Comparison of ENCODE assay signal across 24 mouse cellular contexts in genomic region chr4:67194425-67194824, GRCm38 (mm10).
DNase-seq lines count a peak whose midpoint lies in the region; ATAC-seq and TF ChIP-seq lines count a peak whose summit lies in the region.
"Had no signal": no experiment of that assay in that cellular context is flagged by ENCODE, and none has a peak within 500 bp of the region (broad histone marks: within the 10 kb centered on the region; RNA-seq: fewer than 3 reads in every experiment).

No protein-coding gene starts in this region.

- H3K4me3 ChIP-seq in limb, embryonic 14.5 days (replicated peaks; ENCODE audit: low read length), result no peak overlapping the region
- no peak overlapping the region for H3K4me3 ChIP-seq in limb, embryonic 10.5 days
- no peak overlapping the region for H3K4me3 ChIP-seq in CH12.LX (replicated peaks in 1 of 3; ENCODE audit: low read depth in 2 of 3, low read length in 2 of 3, poor library complexity in 1 of 3)
- no peak overlapping the region for H3K4me3 ChIP-seq in ES-E14 (ENCODE audit: insufficient read depth in 1 of 2, low read depth in 1 of 2, low read length in 2 of 2, poor library complexity in 1 of 2, severe bottlenecking in 1 of 2)
- no peak overlapping the region for H3K4me3 ChIP-seq in MEL (ENCODE audit: control insufficient read depth in 1 of 2, insufficient read depth in 1 of 2, low read depth in 2 of 2, low read length in 2 of 2)
- H3K4me3 ChIP-seq in liver, postnatal 0 days (ENCODE audit: low read depth, low read length), result no peak overlapping the region
- H3K4me3 ChIP-seq in forebrain, embryonic 15.5 days, result no peak overlapping the region

- H3K9ac ChIP-seq in limb, embryonic 14.5 days (ENCODE audit: low read depth, low read length, severe bottlenecking), result no peak overlapping the region
- H3K9ac ChIP-seq in CH12.LX (ENCODE audit: insufficient read depth, low read depth) (no peak overlapping the region), ES-E14 (ENCODE audit: insufficient read depth, low read depth, low read length, poor library complexity, severe bottlenecking) (no peak overlapping the region), MEL (ENCODE audit: control insufficient read depth, low read depth, low read length, poor library complexity, severe bottlenecking) (no peak overlapping the region)
- H3K9ac ChIP-seq in liver, postnatal 0 days (replicated peaks), result no peak overlapping the region
- H3K9ac ChIP-seq in forebrain, embryonic 15.5 days (replicated peaks), result no peak overlapping the region

- TF ChIP-seq EP300 in CH12.LX (IDR thresholded peaks at IDR 0.05; ENCODE audit: low read length) (no peak), MEL (IDR thresholded peaks at IDR 0.05; ENCODE audit: low read depth in 1 of 2, low read length in 2 of 2) (no peak)
- no peak for TF ChIP-seq EP300 in liver, postnatal 0 days (IDR thresholded peaks at IDR 0.05; ENCODE audit: low read depth)

- 46% methylated on average over 4 of the region's 4 CpGs for WGBS in limb, embryonic 14.5 days
- 78% methylated on average over 4 of the region's 4 CpGs for WGBS in limb, embryonic 10.5 days
- WGBS in liver, postnatal 0 days (ENCODE audit: insufficient replicate concordance), result 71% methylated on average over 4 of the region's 4 CpGs
- WGBS in forebrain, embryonic 15.5 days, result 85% methylated on average over 4 of the region's 4 CpGs

- TF ChIP-seq CTCF in CH12.LX (conservative IDR thresholded peaks at IDR 0.05 in 1 of 2, IDR thresholded peaks at IDR 0.05 in 1 of 2; ENCODE audit: low read depth in 2 of 2, low read length in 2 of 2) (no peak), MEL (IDR thresholded peaks at IDR 0.05 in 2 of 3, conservative IDR thresholded peaks at IDR 0.05 in 1 of 3; ENCODE audit: control insufficient read depth in 1 of 3, insufficient read depth in 1 of 3, low read depth in 2 of 3, low read length in 3 of 3, poor library complexity in 1 of 3, severe bottlenecking in 1 of 3) (no peak)
- TF ChIP-seq CTCF in liver, postnatal 0 days (IDR thresholded peaks at IDR 0.05; ENCODE audit: low read depth), result no peak

- TF ChIP-seq RAD21 in CH12.LX (IDR thresholded peaks at IDR 0.05; ENCODE audit: low read depth, low read length) (no peak), MEL (IDR thresholded peaks at IDR 0.05; ENCODE audit: low read depth, low read length) (no peak)

- H3K9me3 ChIP-seq in limb, embryonic 14.5 days (ENCODE audit: control insufficient read depth, low read length), result no peaks in the 10 kb centered on the region
- H3K9me3 ChIP-seq in limb, embryonic 10.5 days (replicated peaks), result no peaks in the 10 kb centered on the region
- H3K9me3 ChIP-seq in CH12.LX (replicated peaks; ENCODE audit: low read length), result peaks cover 8% of the 10 kb centered on the region
- H3K9me3 ChIP-seq in ES-E14 (ENCODE audit: control insufficient read depth, insufficient read depth, low read depth, low read length), result no peaks in the 10 kb centered on the region
- H3K9me3 ChIP-seq in MEL (replicated peaks; ENCODE audit: insufficient read depth, low read length), result no peaks in the 10 kb centered on the region
- H3K9me3 ChIP-seq in liver, postnatal 0 days (ENCODE audit: low read length), result no peaks in the 10 kb centered on the region
- H3K9me3 ChIP-seq in forebrain, embryonic 15.5 days, result no peaks in the 10 kb centered on the region
- H3K9me3 ChIP-seq: G1E had no signal

- no peaks in the 10 kb centered on the region for H3K36me3 ChIP-seq in limb, embryonic 14.5 days (ENCODE audit: control insufficient read depth, insufficient read depth, low read length)
- no peaks in the 10 kb centered on the region for H3K36me3 ChIP-seq in limb, embryonic 10.5 days
- no peaks in the 10 kb centered on the region for H3K36me3 ChIP-seq in CH12.LX (replicated peaks in 1 of 2; ENCODE audit: control insufficient read depth in 1 of 2, insufficient read depth in 1 of 2, low read length in 1 of 2)
- no peaks in the 10 kb centered on the region for H3K36me3 ChIP-seq in ES-E14 (ENCODE audit: control insufficient read depth, insufficient read depth, low read length, poor library complexity, severe bottlenecking)
- H3K36me3 ChIP-seq in MEL (ENCODE audit: control insufficient read depth in 1 of 2, insufficient read depth in 2 of 2, low read length in 2 of 2), result no peaks in the 10 kb centered on the region
- no peaks in the 10 kb centered on the region for H3K36me3 ChIP-seq in liver, postnatal 0 days (replicated peaks; ENCODE audit: insufficient read depth, low read length)
- no peaks in the 10 kb centered on the region for H3K36me3 ChIP-seq in forebrain, embryonic 15.5 days
- H3K36me3 ChIP-seq: G1E had no signal

- H3K4me2 ChIP-seq in limb, embryonic 14.5 days (replicated peaks; ENCODE audit: low read depth, low read length, severe bottlenecking), result no peak overlapping the region
- no peak overlapping the region for H3K4me2 ChIP-seq in CH12.LX (ENCODE audit: insufficient read depth, low read depth, poor library complexity, severe bottlenecking)
- no peak overlapping the region for H3K4me2 ChIP-seq in liver, postnatal 0 days (ENCODE audit: low read depth, low read length)
- H3K4me2 ChIP-seq in forebrain, embryonic 15.5 days (replicated peaks), result no peak overlapping the region

- no peaks in the 10 kb centered on the region for H3K27me3 ChIP-seq in limb, embryonic 14.5 days (ENCODE audit: control insufficient read depth, insufficient read depth, low read length)
- H3K27me3 ChIP-seq in limb, embryonic 10.5 days (ENCODE audit: low read depth, poor library complexity, severe bottlenecking), result no peaks in the 10 kb centered on the region
- H3K27me3 ChIP-seq in CH12.LX (replicated peaks) (no peaks in the 10 kb centered on the region), MEL (ENCODE audit: control insufficient read depth in 1 of 2, insufficient read depth in 2 of 2, low read length in 2 of 2) (no peaks in the 10 kb centered on the region)
- no peaks in the 10 kb centered on the region for H3K27me3 ChIP-seq in liver, postnatal 0 days (ENCODE audit: insufficient read depth, low read length)
- H3K27me3 ChIP-seq in forebrain, embryonic 15.5 days, result no peaks in the 10 kb centered on the region
- H3K27me3 ChIP-seq: Patski had no signal

- H3K27ac ChIP-seq in limb, embryonic 14.5 days (replicated peaks; ENCODE audit: low read depth, low read length), result no peak overlapping the region
- H3K27ac ChIP-seq in limb, embryonic 10.5 days, result no peak overlapping the region
- H3K27ac ChIP-seq in CH12.LX (ENCODE audit: insufficient read depth, low read depth) (no peak overlapping the region), ES-E14 (ENCODE audit: insufficient read depth, low read depth, low read length, poor library complexity, severe bottlenecking) (no peak overlapping the region), MEL (ENCODE audit: control insufficient read depth, low read depth, low read length) (no peak overlapping the region)
- H3K27ac ChIP-seq in liver, postnatal 0 days (ENCODE audit: low read depth), result no peak overlapping the region
- no peak overlapping the region for H3K27ac ChIP-seq in forebrain, embryonic 15.5 days (replicated peaks)

- no peak for TF ChIP-seq POLR2A in limb, embryonic 14.5 days (IDR thresholded peaks at IDR 0.05; ENCODE audit: borderline replicate concordance, extremely low read depth, insufficient read depth, insufficient read length)
- TF ChIP-seq POLR2A in CH12.LX (IDR thresholded peaks at IDR 0.05; ENCODE audit: low read depth, low read length) (no peak), MEL (IDR thresholded peaks at IDR 0.05; ENCODE audit: control insufficient read depth in 1 of 2, insufficient read depth in 1 of 2, low read depth in 1 of 2, low read length in 2 of 2, poor library complexity in 1 of 2) (no peak)

- in situ Hi-C loops in CH12.LX (cut with MboI; ENCODE audit: low pct_ligation_motif_present, low pct_unique_long_range_greater_than_20kb, low sequenced_read_pairs), result no loop called here
- in situ Hi-C loops in ES-E14 (cut with MboI; ENCODE audit: low sequenced_read_pairs in 2 of 2, unreplicated experiment in 2 of 2), result no loop called here

- dilution Hi-C loops in CH12.LX (cut with MboI; ENCODE audit: extremely low pct_ligation_motif_present, extremely low pct_unique_long_range_greater_than_20kb, low sequenced_read_pairs), result no loop called here

- H3K79me2 ChIP-seq in CH12.LX (replicated peaks; ENCODE audit: control insufficient read depth, extremely low read depth, insufficient read depth, poor library complexity, severe bottlenecking) (no peaks in the 10 kb centered on the region), MEL (ENCODE audit: control insufficient read depth, insufficient read depth, low read length, poor library complexity) (no peaks in the 10 kb centered on the region)

- H3K4me1 ChIP-seq in limb, embryonic 14.5 days (ENCODE audit: control insufficient read depth, insufficient read depth, low read length), result no peaks in the 10 kb centered on the region
- H3K4me1 ChIP-seq in limb, embryonic 10.5 days, result no peaks in the 10 kb centered on the region
- H3K4me1 ChIP-seq in CH12.LX (ENCODE audit: control insufficient read depth in 1 of 2, insufficient read depth in 2 of 2) (no peaks in the 10 kb centered on the region), ES-E14 (ENCODE audit: control insufficient read depth in 2 of 2, insufficient read depth in 2 of 2, low read length in 2 of 2, poor library complexity in 1 of 2) (no peaks in the 10 kb centered on the region), MEL (ENCODE audit: control insufficient read depth in 1 of 2, insufficient read depth in 2 of 2, low read length in 2 of 2) (no peaks in the 10 kb centered on the region)
- no peaks in the 10 kb centered on the region for H3K4me1 ChIP-seq in liver, postnatal 0 days (ENCODE audit: insufficient read depth)
- no peaks in the 10 kb centered on the region for H3K4me1 ChIP-seq in forebrain, embryonic 15.5 days

- peak; percentile 15 for DNase-seq in limb, embryonic 14.5 days (ENCODE audit: low spot score)
- DNase-seq in limb, embryonic 10.5 days (ENCODE audit: low spot score), result no peak
- no peak for DNase-seq in CH12.LX (ENCODE audit: extremely low read depth)
- no peak for DNase-seq in ES-E14 (ENCODE audit: low read depth, low spot score)
- no peak for DNase-seq in MEL (ENCODE audit: low read depth, low spot score)
- DNase-seq in liver, postnatal 0 days, result no peak
- no peak for DNase-seq in adrenal gland, adult 8-10 months
- DNase-seq: adrenal gland, adult 2 months; adrenal gland, postnatal 10 days; adrenal gland, postnatal 14 days; adrenal gland, postnatal 25 days; adrenal gland, postnatal 36 days; B cell, adult 2 months; cerebellum, adult 11 months; cerebellum, adult 11-12 months; cerebellum, adult 18-20 months; cerebellum, adult 2 months; cerebellum, adult 8-10 months; cerebellum, adult 9-10 months had no signal

- ATAC-seq in limb, embryonic 14.5 days (ENCODE audit: low FRiP score, low read depth), result no peak
- no peak for ATAC-seq in liver, postnatal 0 days
- ATAC-seq in forebrain, embryonic 15.5 days (replicated peaks), result no peak
- ATAC-seq: activated CD4-positive, CD25-positive, alpha-beta regulatory T cell, adult 4 months; CD4-positive, CD25-positive, alpha-beta regulatory T cell, adult 4 months; Patski had no signal

TF ChIP-seq in CH12.LX, 34 proteins besides CTCF, POLR2A, EP300 and RAD21 (continues in another document):
- no peak for TF ChIP-seq USF1 (IDR thresholded peaks at IDR 0.05; ENCODE audit: low read depth, low read length)

TF ChIP-seq in ES-E14, 5 proteins besides CTCF, POLR2A, EP300 and RAD21 (continues in another document):
- TF ChIP-seq CHD2 (IDR thresholded peaks at IDR 0.05; ENCODE audit: low read depth, low read length), result no peak
